Mouse (Mus musculus): ENCODE data around the gene Stmn1.

Gene Stmn1

DNA sequence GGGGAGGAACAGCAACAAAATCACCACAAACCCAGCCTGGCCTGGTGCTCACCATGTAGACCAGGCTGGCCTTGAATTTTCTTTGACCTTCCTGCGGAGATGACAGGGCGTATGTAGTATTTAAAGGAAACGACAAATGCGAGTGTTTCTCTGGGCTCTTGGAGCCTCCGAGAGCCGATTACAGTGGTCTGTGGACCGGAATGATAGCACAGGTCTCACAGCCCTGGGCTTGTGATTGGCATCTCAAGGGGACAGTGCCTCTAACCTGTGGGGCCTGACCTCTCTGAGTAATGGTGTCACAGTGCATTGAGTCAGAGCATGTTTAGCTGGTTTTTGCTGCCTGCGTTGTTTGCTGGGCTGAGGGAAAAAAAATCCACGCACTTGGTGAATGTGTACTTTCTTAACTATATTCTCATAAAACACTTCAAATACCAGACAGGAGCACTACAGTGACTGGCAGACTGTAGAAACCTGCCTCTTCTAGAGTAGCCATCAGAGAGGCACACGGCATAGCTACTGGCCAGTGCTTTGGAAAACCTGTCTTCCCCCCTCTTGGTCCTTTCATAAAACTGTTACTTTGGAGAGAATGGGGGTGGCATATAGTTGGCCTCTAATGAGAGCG, 46.3 kb downstream of the Stmn1 start:
- DNase-seq (ENCODE audit: low spot score), result no peak

DNA sequence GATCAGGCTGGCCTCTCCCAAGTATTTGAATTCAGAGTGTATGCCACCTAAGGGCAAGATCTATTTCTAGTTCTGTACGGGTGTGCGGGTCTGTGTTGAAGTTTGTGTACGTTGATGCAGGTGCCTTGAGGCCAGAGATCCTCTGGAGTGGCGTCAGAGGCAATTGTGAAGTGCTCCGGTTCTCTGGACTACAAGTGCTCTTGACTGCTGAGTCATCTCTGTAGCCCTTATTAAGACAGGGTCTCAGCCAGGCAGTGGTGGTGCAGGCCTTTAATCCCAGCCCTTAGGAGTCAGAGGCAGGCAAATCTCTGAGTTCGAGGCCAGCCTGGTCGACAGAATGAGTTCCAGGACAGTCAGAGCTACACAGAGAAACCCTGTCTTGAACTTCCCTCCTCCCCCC, 47.5 kb downstream of the Stmn1 start:
- DNase-seq (ENCODE audit: low spot score), result no peak

DNA sequence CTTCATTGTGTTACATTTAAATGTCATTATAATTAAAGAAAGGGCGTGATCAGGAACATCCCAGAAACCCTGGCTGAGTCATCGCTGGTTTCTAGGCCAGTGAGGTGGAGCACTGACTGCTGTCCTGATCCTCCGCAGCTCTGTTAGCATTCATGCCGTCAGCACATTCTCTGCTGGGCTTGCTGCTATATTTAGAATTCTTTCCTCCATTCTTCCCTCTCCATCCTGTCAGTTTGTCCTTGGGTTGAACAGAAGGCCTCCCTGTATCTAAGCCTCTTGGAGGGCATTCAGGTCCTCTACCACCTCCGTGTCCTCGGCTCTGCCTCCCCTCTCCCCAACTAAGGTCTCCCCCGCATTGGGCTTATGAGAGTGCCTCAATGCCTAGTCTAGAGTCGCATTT, 48.9 kb downstream of the Stmn1 start:
- DNase-seq (ENCODE audit: low spot score), result no peak

DNA sequence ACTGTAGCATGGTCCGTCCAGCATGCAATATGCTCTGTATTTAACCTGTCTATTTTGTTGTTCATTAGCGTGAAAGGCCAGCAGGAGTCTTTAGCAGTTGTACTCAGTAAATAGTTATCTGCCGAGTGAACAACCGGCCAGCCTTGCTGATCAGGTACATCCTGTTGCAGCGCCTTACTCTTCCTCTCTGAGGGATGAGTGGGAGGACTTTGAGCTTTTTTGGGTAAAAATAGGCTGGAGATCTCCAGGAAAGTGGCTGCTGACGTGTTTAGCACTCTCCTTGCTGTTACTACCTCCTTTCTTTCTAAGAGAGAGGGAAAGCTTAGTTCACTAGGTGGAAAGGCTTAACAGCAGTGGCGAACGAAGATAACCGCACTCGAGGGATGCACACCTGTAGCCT, 49.6 kb downstream of the Stmn1 start:
- no peak for DNase-seq (ENCODE audit: low spot score)

DNA sequence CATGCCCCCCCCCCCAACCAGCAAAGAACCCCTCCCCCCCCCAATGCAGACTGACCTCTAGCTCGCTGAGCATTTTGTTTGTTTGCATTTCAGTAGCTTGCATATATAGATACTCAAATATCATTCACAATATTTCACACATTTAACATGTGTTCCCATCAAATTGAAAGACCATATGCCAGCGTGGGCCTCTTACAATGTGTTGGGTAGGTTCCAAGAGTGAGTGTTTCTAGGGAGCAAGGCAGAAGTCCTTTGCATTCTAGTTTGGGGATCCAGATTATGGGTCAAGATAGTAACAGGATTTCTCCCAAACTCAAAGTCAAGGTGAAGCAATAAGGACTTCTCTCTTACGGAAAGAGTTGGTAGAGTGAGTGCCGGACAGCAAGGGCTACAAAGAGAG, 50.4 kb downstream of the Stmn1 start:
- DNase-seq (ENCODE audit: low spot score), result no peak

DNA sequence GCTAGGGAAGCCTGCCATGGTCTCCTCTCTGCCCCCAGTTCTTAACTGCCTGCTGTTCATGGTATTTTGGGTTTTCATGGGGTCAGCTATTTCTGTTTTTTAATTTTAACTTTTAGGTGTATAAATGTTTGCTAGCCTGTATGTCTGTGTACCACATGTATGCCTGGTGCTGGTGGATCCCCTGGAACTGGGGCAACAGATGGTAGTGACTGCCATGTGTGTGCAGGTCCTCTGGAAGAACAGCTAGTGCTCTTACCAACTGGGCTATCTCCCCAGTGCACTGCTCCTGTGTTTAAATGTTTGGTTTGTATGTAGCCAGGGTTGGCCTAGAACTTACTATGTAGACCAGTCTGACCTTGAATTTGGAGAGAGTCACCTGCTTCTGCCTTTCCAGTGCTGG, 51.2 kb downstream of the Stmn1 start:
- DNase-seq (ENCODE audit: low spot score), result no peak
